8 mouse cellular contexts compared by ENCODE assay signal in the genomic region with DNA sequence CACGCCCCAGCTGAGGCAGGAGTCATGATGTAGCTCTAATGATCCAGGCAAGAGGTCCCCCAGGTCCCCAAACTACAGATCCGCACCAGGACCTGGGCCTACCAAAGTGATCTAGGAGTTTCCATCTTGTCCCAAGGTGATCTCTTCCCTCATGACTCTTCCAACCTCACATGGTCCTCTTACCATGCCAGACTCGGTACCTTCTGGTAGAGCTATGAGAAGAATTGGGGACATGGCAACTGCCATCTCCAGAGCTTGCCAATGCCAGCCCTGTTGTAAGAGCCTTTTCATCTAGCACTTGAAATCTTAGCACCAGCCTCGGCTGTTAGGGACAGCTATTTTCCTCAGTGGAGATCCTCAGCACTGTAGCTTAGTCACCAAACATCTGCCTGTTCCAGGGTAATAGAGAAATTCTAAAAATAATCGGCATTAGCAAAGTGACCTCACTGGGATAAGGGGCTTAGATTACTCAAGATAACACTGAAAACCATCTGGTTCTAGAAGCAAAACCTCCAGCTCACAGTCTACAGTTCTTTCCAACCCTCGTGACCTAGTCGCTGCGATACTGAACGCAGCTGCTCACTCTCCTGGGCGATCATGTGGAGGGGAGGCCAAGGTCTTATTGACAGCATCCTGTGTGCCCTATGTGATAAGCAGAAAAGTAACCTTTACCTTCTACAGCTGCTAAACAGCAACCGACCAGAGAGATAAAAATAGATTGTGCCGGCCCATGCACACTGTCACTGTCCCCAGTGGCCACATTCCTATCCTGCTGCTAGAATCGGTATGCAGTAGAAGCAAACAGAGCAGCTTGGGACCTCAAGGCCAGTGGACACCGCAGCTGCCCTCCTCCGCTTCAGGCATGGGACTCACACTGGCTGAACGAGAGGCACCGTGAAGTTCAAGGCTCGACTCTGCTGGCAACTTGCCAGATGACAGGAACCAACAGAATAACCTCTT.
DNase-seq lines count a peak whose midpoint lies in the region; ATAC-seq and TF ChIP-seq lines count a peak whose summit lies in the region.

No protein-coding gene starts in this region.

- peaks cover 11% of the 10 kb centered on the region for H3K4me1 ChIP-seq in kidney, adult 2 months (ENCODE audit: control insufficient read depth, insufficient read depth, low read length)
- peaks cover 71% of the 10 kb centered on the region for H3K4me1 ChIP-seq in heart, embryonic 16.5 days (ENCODE audit: control insufficient read depth, insufficient read depth, low read length)
- H3K4me1 ChIP-seq in forebrain, embryonic 14.5 days (ENCODE audit: control insufficient read depth, insufficient read depth, low read length) = peaks cover 14% of the 10 kb centered on the region; the same call in 1 of the 2 replicates

- TF ChIP-seq CTCF in kidney, adult 2 months (conservative IDR thresholded peaks at IDR 0.05; ENCODE audit: insufficient read depth, insufficient read length, low read depth, low read length) = no peak; the same call in 1 of the 2 replicates

- no peaks in the 10 kb centered on the region; the same call in 1 of the 2 replicates for H3K36me3 ChIP-seq in kidney, adult 2 months (ENCODE audit: control insufficient read depth, insufficient read depth, low read length)
- peaks cover 7% of the 10 kb centered on the region; the same call in 1 of the 2 replicates for H3K36me3 ChIP-seq in heart, embryonic 16.5 days (ENCODE audit: control insufficient read depth, insufficient read depth)
- peaks cover 16% of the 10 kb centered on the region; the same call in 1 of the 2 replicates for H3K36me3 ChIP-seq in forebrain, embryonic 14.5 days (ENCODE audit: control insufficient read depth, insufficient read depth, low read length)

- ATAC-seq in heart, embryonic 16.5 days (replicated peaks; ENCODE audit: extremely low read depth, insufficient read depth, low FRiP score) = peak; percentile 75
- peak; percentile 58 for ATAC-seq in megakaryocyte progenitor cell, adult 5-6 weeks (replicated peaks; ENCODE audit: poor library complexity)
- ATAC-seq in forebrain, embryonic 14.5 days = no peak

- no peaks in the 10 kb centered on the region for H3K27me3 ChIP-seq in kidney, adult 2 months (replicated peaks; ENCODE audit: control insufficient read depth, insufficient read depth, low read length)
- no peaks in the 10 kb centered on the region for H3K27me3 ChIP-seq in heart, embryonic 16.5 days (ENCODE audit: control insufficient read depth, insufficient read depth, low read length)
- no peaks in the 10 kb centered on the region for H3K27me3 ChIP-seq in forebrain, embryonic 14.5 days (replicated peaks; ENCODE audit: control insufficient read depth, insufficient read depth, low read length)

- peak overlapping the region; percentile 35; the same call in 1 of the 2 replicates for H3K27ac ChIP-seq in kidney, adult 2 months (ENCODE audit: insufficient read depth, low read depth, low read length)
- peak overlapping the region; percentile 96 for H3K27ac ChIP-seq in heart, embryonic 16.5 days (ENCODE audit: low read length)
- no peak overlapping the region for H3K27ac ChIP-seq in forebrain, embryonic 14.5 days (ENCODE audit: low read depth, low read length)

- peak overlapping the region; percentile 27; the same call in 1 of the 2 replicates for H3K4me2 ChIP-seq in heart, embryonic 16.5 days (ENCODE audit: low read depth, low read length)
- H3K4me2 ChIP-seq in forebrain, embryonic 14.5 days (ENCODE audit: low read length) = no peak overlapping the region

- peak; percentile 50 for DNase-seq in kidney, adult 2 months
- no peak for DNase-seq in kidney, adult 8-10 months
- peak; percentile 84 for DNase-seq in adrenal gland, postnatal 14 days
- DNase-seq in right cerebral cortex, postnatal 14 days = no peak
- no peak for DNase-seq in thymus, postnatal 4 days
- DNase-seq in forebrain, embryonic 14.5 days (ENCODE audit: low spot score) = no peak

- WGBS in kidney, adult 2 months = 55% methylated on average over 18 of the region's 18 CpGs
- WGBS in heart, embryonic 16.5 days = 28% methylated on average over 18 of the region's 18 CpGs
- WGBS in forebrain, embryonic 14.5 days = 84% methylated on average over 18 of the region's 18 CpGs

- no peak overlapping the region for H3K4me3 ChIP-seq in kidney, adult 2 months (ENCODE audit: insufficient read depth, low read depth, low read length)
- no peak overlapping the region for H3K4me3 ChIP-seq in heart, embryonic 16.5 days (ENCODE audit: low read length)
- H3K4me3 ChIP-seq in forebrain, embryonic 14.5 days (ENCODE audit: low read depth, low read length) = no peak overlapping the region

- TF ChIP-seq POLR2A in kidney, adult 2 months (IDR thresholded peaks at IDR 0.05; ENCODE audit: low read depth, low read length) = no peak

- H3K9me3 ChIP-seq in heart, embryonic 16.5 days (replicated peaks; ENCODE audit: control insufficient read depth, low read length) = no peaks in the 10 kb centered on the region
- no peaks in the 10 kb centered on the region for H3K9me3 ChIP-seq in forebrain, embryonic 14.5 days (replicated peaks; ENCODE audit: control insufficient read depth, low read length)

- H3K9ac ChIP-seq in heart, embryonic 16.5 days (ENCODE audit: low read length) = peak overlapping the region; percentile 57
- H3K9ac ChIP-seq in forebrain, embryonic 14.5 days (ENCODE audit: low read length) = no peak overlapping the region

Comparison
In these comparisons a context has a peak if more than half of its experiments do, and no peak if none do; other contexts are left out.
1. DNase-seq: peak in kidney, adult 2 months (single experiment) and adrenal gland, postnatal 14 days (single experiment); none in kidney, adult 8-10 months (0 of 2), right cerebral cortex, postnatal 14 days (single experiment), thymus, postnatal 4 days (single experiment) and forebrain, embryonic 14.5 days (single experiment).